Mouse (Mus musculus) erythroblast, embryonic 14.5 days (primary cell): ENCODE measurements around the gene Flt1. TPM values are rescaled to one million over a fixed set of nuclear protein-coding genes. Genes with fewer than 3 reads are reported as not detected.

Experiments used
- H3K27me3 ChIP-seq: 2 replicates; pipeline ENCODE4 v1.6.1; 2012; ENCODE audit warnings: inconsistent platforms; ENCODE audit not compliant: control insufficient read depth
- H3K36me3 ChIP-seq: 2 replicates; pipeline ENCODE4 v1.6.1; 2012; ENCODE audit warnings: mild to moderate bottlenecking, inconsistent platforms; ENCODE audit not compliant: control insufficient read depth
- H3K4me1 ChIP-seq: 2 replicates; pipeline ENCODE4 v1.6.1; 2012; ENCODE audit warnings: inconsistent platforms; ENCODE audit not compliant: control insufficient read depth
- H3K4me3 ChIP-seq: replicated peaks from 2 replicates; pipeline ENCODE3; 2012; ENCODE audit warnings: moderate library complexity, mild to moderate bottlenecking, inconsistent platforms
- H3K9me3 ChIP-seq: 2 replicates; pipeline ENCODE4 v1.6.1; 2012; ENCODE audit warnings: low read length, inconsistent platforms, mixed read lengths; ENCODE audit not compliant: control insufficient read depth
- GATA1 ChIP-seq: IDR thresholded peaks from 2 replicates; pipeline ENCODE4 v1.6.1; 2012; ENCODE audit warnings: low read length, inconsistent platforms, mixed read lengths
- TAL1 ChIP-seq: IDR thresholded peaks from 3 replicates; pipeline ENCODE4 v1.6.1; 2012; ENCODE audit warnings: low read length, inconsistent platforms, mixed read lengths
- polyA plus RNA-seq: library from polyadenylated mRNA; stranded (reverse); fragments of >175 nt; gene quantifications from 2 replicates; pipeline ENCODE4 v1.2.3, GENCODE M21; 2012

Gene Flt1
- polyA plus RNA-seq, 1 experiment = 0.03 TPM

- Histone ChIP-seq H3K27me3 (no peaks in the 10 kb centered on the region), H3K4me3 (no peak overlapping the region), H3K4me1 (peaks cover 5% of the 10 kb centered on the region), H3K36me3 (no peaks in the 10 kb centered on the region), H3K9me3 (no peaks in the 10 kb centered on the region)
- TF ChIP-seq GATA1 = no peak
Observed at GRCm38 (mm10) chr5:147655761-147656160, 70.0 kb downstream of the Flt1 start.

- H3K27me3 ChIP-seq = no peaks in the 10 kb centered on the region; the same call in 1 of the 2 replicates
- TF ChIP-seq TAL1 (no peak), GATA1 (no peak)
Observed at GRCm38 (mm10) chr5:147651233-147651632, 74.6 kb downstream of the Flt1 start.

DNA sequence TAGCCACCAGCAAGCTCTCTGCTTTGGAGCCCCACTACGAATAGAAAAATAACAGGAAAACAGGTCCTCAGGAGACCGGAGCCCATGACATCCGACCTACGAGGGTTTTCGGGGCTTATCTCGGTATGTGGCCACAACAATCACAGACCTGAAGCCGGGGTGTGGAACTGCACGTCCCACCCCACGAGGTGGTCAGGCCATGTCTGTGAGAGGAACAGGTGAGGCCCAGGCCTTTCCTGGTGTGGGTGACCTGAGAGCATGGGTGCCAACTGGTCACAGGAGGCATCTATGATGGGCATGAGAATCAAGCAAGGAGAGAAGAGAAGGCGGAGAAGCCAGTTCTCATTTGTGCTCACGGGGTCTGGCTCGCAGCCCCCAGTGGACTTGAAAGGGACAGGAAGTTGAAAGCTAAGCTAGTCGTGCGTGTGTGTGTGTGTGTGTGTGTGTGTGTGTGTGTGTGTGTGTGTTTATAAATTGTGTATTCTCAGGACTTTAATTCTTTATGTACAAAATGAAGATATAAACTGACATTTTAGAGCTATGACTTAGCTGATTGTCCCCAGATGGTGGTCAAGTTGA is 79.4 kb downstream of the Flt1 start:
- H3K36me3 ChIP-seq = no peaks in the 10 kb centered on the region
- TF ChIP-seq TAL1 (no peak), GATA1 (no peak)
- H3K4me3 ChIP-seq = no peak overlapping the region
- H3K9me3 ChIP-seq = no peaks in the 10 kb centered on the region
- H3K27me3 ChIP-seq = no peaks in the 10 kb centered on the region; the same call in 1 of the 2 replicates
- H3K4me1 ChIP-seq = no peaks in the 10 kb centered on the region

More at GRCm38 (mm10) chr5:147651233-147651632, 74.6 kb downstream of the Flt1 start:
- no peaks in the 10 kb centered on the region for H3K9me3 ChIP-seq
- H3K4me1 ChIP-seq = no peaks in the 10 kb centered on the region
- H3K4me3 ChIP-seq = no peak overlapping the region
- H3K36me3 ChIP-seq = no peaks in the 10 kb centered on the region

GRCm38 (mm10) chr5:147645001-147645645 is 80.7 kb downstream of the Flt1 start:
- no peak for TF ChIP-seq GATA1
- TF ChIP-seq TAL1 = no peak
- no peaks in the 10 kb centered on the region for H3K9me3 ChIP-seq

DNA sequence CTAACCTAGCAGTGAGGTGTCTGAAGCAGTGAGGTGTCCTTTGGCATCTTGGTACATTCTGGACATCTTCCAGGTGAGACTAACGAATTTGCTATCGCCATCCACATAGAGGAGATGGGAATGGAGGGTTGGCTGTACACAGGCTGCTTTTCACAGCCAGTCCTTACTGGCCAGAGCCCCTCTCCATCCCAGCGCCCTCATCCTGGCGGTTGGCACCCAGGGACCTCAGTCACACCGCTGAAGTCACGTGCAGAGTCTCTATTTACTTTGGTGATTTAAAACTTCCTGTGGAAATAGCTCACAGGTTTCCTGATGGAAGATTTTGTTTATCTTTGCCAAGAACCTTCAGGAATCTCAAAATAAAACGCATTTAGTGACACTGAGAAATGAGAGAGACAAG is 84.4 kb downstream of the Flt1 start:
- TF ChIP-seq TAL1 (no peak), GATA1 (no peak)
- Histone ChIP-seq H3K27me3 (no peaks in the 10 kb centered on the region; the same call in 1 of the 2 replicates), H3K36me3 (no peaks in the 10 kb centered on the region), H3K4me1 (no peaks in the 10 kb centered on the region), H3K4me3 (no peak overlapping the region), H3K9me3 (no peaks in the 10 kb centered on the region)

More at GRCm38 (mm10) chr5:147645001-147645645, 80.7 kb downstream of the Flt1 start:
- Histone ChIP-seq H3K4me1 (no peaks in the 10 kb centered on the region), H3K36me3 (no peaks in the 10 kb centered on the region), H3K27me3 (no peaks in the 10 kb centered on the region; the same call in 1 of the 2 replicates), H3K4me3 (no peak overlapping the region)

DNA sequence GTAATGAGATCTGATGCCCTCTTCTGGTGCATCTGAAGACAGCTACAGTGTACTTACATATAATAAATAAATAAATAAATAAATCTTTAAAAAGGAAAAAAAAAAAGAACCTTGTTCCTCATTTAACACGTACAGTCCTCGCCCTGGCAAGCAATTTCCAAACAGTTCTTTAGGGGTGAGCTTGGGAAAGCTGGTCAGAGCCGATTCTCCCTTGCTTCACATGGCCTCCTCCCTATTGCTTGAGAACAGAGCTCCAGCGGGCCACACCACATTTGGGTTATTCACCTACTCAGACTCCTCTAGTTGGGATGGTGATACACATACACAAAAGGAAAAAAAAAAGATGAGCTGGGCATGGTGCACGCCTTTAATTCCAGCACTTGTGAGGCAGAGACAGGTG is 85.9 kb downstream of the Flt1 start:
- no peaks in the 10 kb centered on the region for H3K27me3 ChIP-seq
- H3K9me3 ChIP-seq = no peaks in the 10 kb centered on the region
- no peaks in the 10 kb centered on the region for H3K36me3 ChIP-seq
- H3K4me3 ChIP-seq = no peak overlapping the region
- TF ChIP-seq TAL1 = no peak
- TF ChIP-seq GATA1 = no peak
- H3K4me1 ChIP-seq = no peaks in the 10 kb centered on the region

- Histone ChIP-seq H3K27me3 (no peaks in the 10 kb centered on the region), H3K4me1 (no peaks in the 10 kb centered on the region), H3K9me3 (no peaks in the 10 kb centered on the region), H3K36me3 (no peaks in the 10 kb centered on the region), H3K4me3 (no peak overlapping the region)
- TF ChIP-seq GATA1 (no peak), TAL1 (no peak)
Observed at GRCm38 (mm10) chr5:147636676-147637075, 89.1 kb downstream of the Flt1 start.

DNA sequence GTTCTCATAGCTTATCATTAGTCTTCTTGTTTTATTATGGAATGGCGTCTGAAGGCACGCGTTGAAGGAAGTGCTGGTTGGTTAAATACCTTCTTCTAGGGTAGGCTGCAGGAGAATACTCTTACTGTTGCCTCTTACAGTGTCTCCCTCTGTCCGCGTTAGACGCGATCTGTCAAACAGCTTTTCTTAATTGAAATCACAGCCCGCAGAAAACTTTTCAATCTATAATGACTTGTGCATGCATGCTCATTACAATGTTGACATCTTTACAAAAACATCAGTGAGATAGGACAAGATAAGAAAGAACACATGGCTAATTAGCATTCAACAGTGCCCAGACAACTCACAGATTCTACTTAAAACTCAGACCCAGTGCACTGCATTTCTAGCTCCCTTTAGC is 89.9 kb downstream of the Flt1 start:
- Histone ChIP-seq H3K4me1 (no peaks in the 10 kb centered on the region), H3K36me3 (no peaks in the 10 kb centered on the region), H3K27me3 (no peaks in the 10 kb centered on the region), H3K9me3 (no peaks in the 10 kb centered on the region), H3K4me3 (no peak overlapping the region)
- TF ChIP-seq TAL1 (no peak), GATA1 (no peak)

GRCm38 (mm10) chr5:147634016-147634415 is 91.8 kb downstream of the Flt1 start:
- Histone ChIP-seq H3K9me3 (no peaks in the 10 kb centered on the region), H3K4me3 (no peak overlapping the region), H3K36me3 (no peaks in the 10 kb centered on the region), H3K4me1 (no peaks in the 10 kb centered on the region), H3K27me3 (no peaks in the 10 kb centered on the region)
- no peak for TF ChIP-seq TAL1
- TF ChIP-seq GATA1 = no peak

DNA sequence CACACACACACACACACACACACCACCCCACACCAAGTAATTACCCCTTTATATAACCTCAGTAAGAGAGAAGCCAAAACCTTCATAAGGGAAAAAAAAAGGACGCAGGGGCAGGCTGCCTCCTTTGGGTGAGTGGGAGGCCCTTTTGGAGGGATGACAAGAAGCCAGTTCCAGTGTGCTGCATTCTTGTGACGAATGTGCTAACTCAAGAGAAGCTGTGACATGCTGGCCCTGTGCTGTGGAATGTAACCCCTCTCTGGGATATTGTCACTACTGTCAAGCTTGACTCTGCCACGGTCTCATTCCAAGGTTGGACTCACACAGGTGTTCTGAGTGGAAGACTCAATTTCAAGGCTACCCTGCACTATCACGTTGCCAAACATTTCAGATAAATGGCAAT is 93.1 kb downstream of the Flt1 start:
- Histone ChIP-seq H3K4me1 (no peaks in the 10 kb centered on the region), H3K27me3 (no peaks in the 10 kb centered on the region), H3K36me3 (no peaks in the 10 kb centered on the region), H3K9me3 (no peaks in the 10 kb centered on the region), H3K4me3 (no peak overlapping the region)
- TF ChIP-seq GATA1 = no peak
- TF ChIP-seq TAL1 = no peak
